Mouse (Mus musculus) adrenal gland, postnatal 25 days (tissue): Measurements from ENCODE around the gene Pdzd7. TPM values are rescaled to one million over a fixed set of nuclear protein-coding genes. Genes with fewer than 3 reads are reported as not detected.

Experiments used
- DNase-seq: peaks from one replicate; pipeline ENCODE4 v3.0.0; 2021; ENCODE audit warnings: mixed read lengths
- long read RNA-seq: library from polyadenylated mRNA; stranded (forward); transcript quantifications from one replicate; pipeline ENCODE4 v2.0.0, GENCODE M21; 2021
- total RNA-seq: library from RNA; stranded (reverse); gene quantifications from 2 replicates; pipeline ENCODE4 v1.2.3, GENCODE M21; 2021

Gene Pdzd7
- total RNA-seq: 0.52 TPM in 1 of 2 replicates, not detected in the other
- long read RNA-seq: 0 reads

GRCm38 (mm10) chr19:45045651-45046050 is at the start of gene Pdzd7:
Gene Pdzd7, minus strand, starts transcription at chr19:45045717.
- DNase-seq: no peak

GRCm38 (mm10) chr19:45081841-45082550 is 36.5 kb upstream of the Pdzd7 start:
- DNase-seq: peak; percentile 48

- DNase-seq: peak; percentile 72
Observed at GRCm38 (mm10) chr19:45081279-45081678, 35.8 kb upstream of the Pdzd7 start.

- DNase-seq: no peak
Observed at GRCm38 (mm10) chr19:45080711-45081110, 35.2 kb upstream of the Pdzd7 start.

GRCm38 (mm10) chr19:45079769-45080515 is 34.4 kb upstream of the Pdzd7 start:
- peak; percentile 66 for DNase-seq

- DNase-seq: no peak
Observed at GRCm38 (mm10) chr19:45078971-45079764, 33.7 kb upstream of the Pdzd7 start.

GRCm38 (mm10) chr19:45077742-45078645 is 32.5 kb upstream of the Pdzd7 start:
- DNase-seq: no peak

- DNase-seq: peak; percentile 72
Observed at GRCm38 (mm10) chr19:45076586-45077510, 31.3 kb upstream of the Pdzd7 start.

- DNase-seq: no peak
Observed at GRCm38 (mm10) chr19:45076036-45076575, 30.6 kb upstream of the Pdzd7 start.

GRCm38 (mm10) chr19:45075323-45076035 is 30.0 kb upstream of the Pdzd7 start:
- no peak for DNase-seq

- DNase-seq: peak; percentile 93
Observed at GRCm38 (mm10) chr19:45074580-45075322, 29.2 kb upstream of the Pdzd7 start, which contains the start of gene Kazald1. Gene Kazald1, plus strand, starts transcription at chr19:45075241.

- peak; percentile 91 for DNase-seq
Observed at GRCm38 (mm10) chr19:45073871-45074542, 28.5 kb upstream of the Pdzd7 start.

GRCm38 (mm10) chr19:45067758-45068510 is 22.4 kb upstream of the Pdzd7 start:
- no peak for DNase-seq

- DNase-seq: no peak
Observed at GRCm38 (mm10) chr19:45067170-45067569, 21.7 kb upstream of the Pdzd7 start.

GRCm38 (mm10) chr19:45065226-45065625 is 19.7 kb upstream of the Pdzd7 start:
- DNase-seq: no peak

GRCm38 (mm10) chr19:45063565-45064292 is 18.2 kb upstream of the Pdzd7 start:
- peak; percentile 71 for DNase-seq

GRCm38 (mm10) chr19:45058841-45059240 is 13.3 kb upstream of the Pdzd7 start:
- DNase-seq: no peak
